Mouse (Mus musculus): ENCODE measurements at regions not wholly inside any gene's neighbourhood (a gene's known extent, or its start where the extent isn't known, plus 50 kb on each side); places are given as distances from the start of the nearest gene placed in this dataset.

GRCm38 (mm10) chr1:36001821-36002220 lies 66.4 kb upstream of the Hs6st1 start:
- whole genome bisulfite sequencing, result 82% methylated on average over 1 of the region's 1 CpGs
- Histone ChIP-seq H3K27me3 (no peaks in the 10 kb centered on the region), H3K4me3 (no peak overlapping the region), H3K4me1 (0 out of 2 replicates have a peak, but pooled peaks cover 6% of the 10 kb centered on the region), H3K4me2 (no peak overlapping the region), H3K9ac (no peak overlapping the region), H3K27ac (no peak overlapping the region), H3K9me3 (no peaks in the 10 kb centered on the region), H3K36me3 (no peaks in the 10 kb centered on the region)
- ATAC-seq (ENCODE audit: borderline replicate concordance, extremely low read depth, low FRiP score, low TSS enrichment), result no peak

GRCm38 (mm10) chr1:36003592-36003991 lies 64.6 kb upstream of the Hs6st1 start:
- no peak for ATAC-seq (ENCODE audit: borderline replicate concordance, extremely low read depth, low FRiP score, low TSS enrichment)
- WGBS, result 39% methylated on average over 9 of the region's 9 CpGs
- no peaks in the 10 kb centered on the region for H3K27me3 ChIP-seq
- H3K9me3 ChIP-seq, result no peaks in the 10 kb centered on the region
- no peak overlapping the region for H3K27ac ChIP-seq
- H3K4me1 ChIP-seq, result 0 out of 2 replicates have a peak, but pooled peaks cover 6% of the 10 kb centered on the region
- H3K4me3 ChIP-seq, result no peak overlapping the region
- H3K4me2 ChIP-seq, result no peak overlapping the region
- no peaks in the 10 kb centered on the region for H3K36me3 ChIP-seq
- no peak overlapping the region for H3K9ac ChIP-seq

GRCm38 (mm10) chr1:36008598-36008997 lies 59.6 kb upstream of the Hs6st1 start:
- H3K9me3 ChIP-seq, result no peaks in the 10 kb centered on the region
- no peak overlapping the region for H3K4me3 ChIP-seq
- H3K36me3 ChIP-seq, result no peaks in the 10 kb centered on the region
- ATAC-seq (ENCODE audit: borderline replicate concordance, extremely low read depth, low FRiP score, low TSS enrichment), result no peak
- H3K9ac ChIP-seq, result no peak overlapping the region
- 69% methylated on average over 6 of the region's 6 CpGs for WGBS
- no peaks in the 10 kb centered on the region for H3K27me3 ChIP-seq
- no peak overlapping the region for H3K4me2 ChIP-seq
- 0 out of 2 replicates have a peak, but pooled peaks cover 11% of the 10 kb centered on the region for H3K4me1 ChIP-seq
- H3K27ac ChIP-seq, result no peak overlapping the region

- Histone ChIP-seq H3K9me3 (no peaks in the 10 kb centered on the region), H3K4me2 (no peak overlapping the region), H3K4me3 (no peak overlapping the region), H3K27me3 (no peaks in the 10 kb centered on the region), H3K4me1 (0 out of 2 replicates have a peak, but pooled peaks cover 10% of the 10 kb centered on the region), H3K27ac (no peak overlapping the region), H3K9ac (no peak overlapping the region), H3K36me3 (no peaks in the 10 kb centered on the region)
- no peak for ATAC-seq (ENCODE audit: borderline replicate concordance, extremely low read depth, low FRiP score, low TSS enrichment)
- WGBS, result 44% methylated on average over 6 of the region's 6 CpGs
These were observed 59.1 kb upstream of the Hs6st1 start for GRCm38 (mm10) chr1:36009010-36009619.

- Histone ChIP-seq H3K27me3 (no peaks in the 10 kb centered on the region), H3K9me3 (no peaks in the 10 kb centered on the region), H3K4me2 (no peak overlapping the region), H3K9ac (no peak overlapping the region), H3K27ac (no peak overlapping the region), H3K4me3 (no peak overlapping the region), H3K36me3 (no peaks in the 10 kb centered on the region), H3K4me1 (0 out of 2 replicates have a peak, but pooled peaks cover 10% of the 10 kb centered on the region)
- 76% methylated on average over 7 of the region's 7 CpGs for WGBS
- ATAC-seq (ENCODE audit: borderline replicate concordance, extremely low read depth, low FRiP score, low TSS enrichment), result no peak
These were observed 58.0 kb upstream of the Hs6st1 start for GRCm38 (mm10) chr1:36010151-36010550.

- ATAC-seq (ENCODE audit: borderline replicate concordance, extremely low read depth, low FRiP score, low TSS enrichment), result no peak
- H3K9me3 ChIP-seq, result no peaks in the 10 kb centered on the region
- H3K4me1 ChIP-seq, result peaks cover 15% of the 10 kb centered on the region; the same call in 1 of the 2 replicates
- no peaks in the 10 kb centered on the region for H3K36me3 ChIP-seq
- no peak overlapping the region for H3K4me3 ChIP-seq
- no peak overlapping the region for H3K9ac ChIP-seq
- no peaks in the 10 kb centered on the region for H3K27me3 ChIP-seq
- no peak overlapping the region for H3K4me2 ChIP-seq
- WGBS, result 67% methylated on average over 12 of the region's 12 CpGs
- H3K27ac ChIP-seq, result no peak overlapping the region
These were observed 57.4 kb upstream of the Hs6st1 start for GRCm38 (mm10) chr1:36010834-36011233.

- Histone ChIP-seq H3K27me3 (no peaks in the 10 kb centered on the region), H3K27ac (no peak overlapping the region), H3K9me3 (no peaks in the 10 kb centered on the region), H3K4me3 (no peak overlapping the region), H3K4me2 (no peak overlapping the region), H3K9ac (no peak overlapping the region), H3K36me3 (no peaks in the 10 kb centered on the region), H3K4me1 (peaks cover 24% of the 10 kb centered on the region)
- 44% methylated on average over 9 of the region's 9 CpGs for WGBS
- ATAC-seq (ENCODE audit: borderline replicate concordance, extremely low read depth, low FRiP score, low TSS enrichment), result no peak
These were observed 56.0 kb upstream of the Hs6st1 start for GRCm38 (mm10) chr1:36012081-36012765.

GRCm38 (mm10) chr1:36013823-36014341 lies 54.3 kb upstream of the Hs6st1 start:
- Histone ChIP-seq H3K36me3 (no peaks in the 10 kb centered on the region), H3K27ac (peak overlapping the region; percentile 71), H3K4me1 (peaks cover 37% of the 10 kb centered on the region), H3K4me2 (no peak overlapping the region), H3K9me3 (no peaks in the 10 kb centered on the region), H3K9ac (no peak overlapping the region), H3K27me3 (no peaks in the 10 kb centered on the region), H3K4me3 (no peak overlapping the region)
- 39% methylated on average over 11 of the region's 11 CpGs for WGBS
- ATAC-seq (ENCODE audit: borderline replicate concordance, extremely low read depth, low FRiP score, low TSS enrichment), result no peak

GRCm38 (mm10) chr1:36014372-36014771 lies 53.8 kb upstream of the Hs6st1 start:
- ATAC-seq (ENCODE audit: borderline replicate concordance, extremely low read depth, low FRiP score, low TSS enrichment), result no peak
- H3K27ac ChIP-seq, result 0 out of 2 replicates have a peak overlapping the region, but pooled peaks have one; percentile 71
- 68% methylated on average over 7 of the region's 7 CpGs for WGBS

GRCm38 (mm10) chr1:36015210-36015609 lies 53.0 kb upstream of the Hs6st1 start:
- Histone ChIP-seq H3K27me3 (no peaks in the 10 kb centered on the region), H3K9ac (no peak overlapping the region), H3K4me1 (peaks cover 33% of the 10 kb centered on the region), H3K36me3 (no peaks in the 10 kb centered on the region), H3K9me3 (no peaks in the 10 kb centered on the region), H3K4me2 (no peak overlapping the region), H3K4me3 (no peak overlapping the region), H3K27ac (no peak overlapping the region)
- 86% methylated on average over 5 of the region's 5 CpGs for WGBS
- no peak for ATAC-seq (ENCODE audit: borderline replicate concordance, extremely low read depth, low FRiP score, low TSS enrichment)

More at GRCm38 (mm10) chr1:36014372-36014771, 53.8 kb upstream of the Hs6st1 start:
- Histone ChIP-seq H3K9ac (no peak overlapping the region), H3K4me3 (no peak overlapping the region), H3K4me2 (no peak overlapping the region), H3K36me3 (no peaks in the 10 kb centered on the region), H3K27me3 (no peaks in the 10 kb centered on the region), H3K9me3 (no peaks in the 10 kb centered on the region), H3K4me1 (peaks cover 35% of the 10 kb centered on the region)

- Histone ChIP-seq H3K27me3 (no peaks in the 10 kb centered on the region), H3K36me3 (no peaks in the 10 kb centered on the region), H3K9me3 (no peaks in the 10 kb centered on the region), H3K4me1 (peaks cover 33% of the 10 kb centered on the region), H3K4me2 (peak overlapping the region; percentile 30; the same call in 1 of the 2 replicates), H3K27ac (peak overlapping the region; percentile 87), H3K9ac (no peak overlapping the region), H3K4me3 (no peak overlapping the region)
- WGBS, result 27% methylated on average over 4 of the region's 4 CpGs
- no peak for ATAC-seq (ENCODE audit: borderline replicate concordance, extremely low read depth, low FRiP score, low TSS enrichment)
These were observed 51.6 kb upstream of the Hs6st1 start for GRCm38 (mm10) chr1:36016566-36016965.

GRCm38 (mm10) chr1:36017061-36017461 lies 51.1 kb upstream of the Hs6st1 start:
- 4% methylated on average over 7 of the region's 7 CpGs for WGBS
- H3K27me3 ChIP-seq, result no peaks in the 10 kb centered on the region
- peaks cover 33% of the 10 kb centered on the region for H3K4me1 ChIP-seq
- H3K9ac ChIP-seq, result no peak overlapping the region
- H3K27ac ChIP-seq, result peak overlapping the region; percentile 87
- H3K36me3 ChIP-seq, result no peaks in the 10 kb centered on the region
- no peaks in the 10 kb centered on the region for H3K9me3 ChIP-seq
- no peak overlapping the region for H3K4me3 ChIP-seq
- peak overlapping the region; percentile 30; the same call in 1 of the 2 replicates for H3K4me2 ChIP-seq
- peak; percentile 73 for ATAC-seq (ENCODE audit: borderline replicate concordance, extremely low read depth, low FRiP score, low TSS enrichment)

Measured in lung, embryonic 15.5 days (tissue).